Mouse (Mus musculus) spleen, adult 2 months (tissue): ENCODE measurements at regions not wholly inside any gene's neighbourhood (a gene's known extent, or its start where the extent isn't known, plus 50 kb on each side); places are given as distances from the start of the nearest gene placed in this dataset.

Experiments used
- CTCF ChIP-seq: fragments of 200-500 bp; IDR thresholded peaks from 2 replicates; pipeline ENCODE4 v1.5.1; 2011; ENCODE audit warnings: mild to moderate bottlenecking, inconsistent platforms; ENCODE audit not compliant: insufficient read depth, insufficient read length, insufficient replicate concordance; ENCODE audit errors: extremely low read depth
- POLR2A ChIP-seq: fragments of 200-500 bp; IDR thresholded peaks from 2 replicates; pipeline ENCODE4 v1.6.1; 2011; ENCODE audit warnings: low read depth, low read length, inconsistent platforms

DNA sequence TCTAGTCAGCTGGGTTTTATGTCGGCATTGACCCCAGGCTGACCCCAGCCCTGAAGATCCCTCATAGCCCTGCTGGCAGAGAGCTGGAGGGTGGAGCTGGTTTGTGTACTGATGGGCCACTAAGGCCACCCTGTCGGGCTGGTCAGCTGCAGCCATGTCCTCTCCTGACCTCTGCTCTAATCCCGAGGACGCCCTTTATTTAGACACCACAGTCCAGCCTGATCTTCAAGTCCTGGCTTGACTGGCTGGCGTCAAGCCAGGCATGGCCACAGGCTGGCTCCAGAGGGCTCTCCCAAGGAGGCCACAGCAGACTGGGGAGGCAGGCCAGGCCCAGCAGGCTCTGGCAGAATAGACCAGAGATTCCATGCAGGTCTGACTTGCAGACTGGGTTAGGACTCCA lies 264.8 kb downstream of the Bcor start:
- TF ChIP-seq CTCF: no peak
- no peak for TF ChIP-seq POLR2A
